Mouse (Mus musculus) ES-Bruce4 (cell line): ENCODE results near the gene Flywch1.

ENCODE experiments used
- CTCF ChIP-seq: IDR thresholded peaks from one replicate; pipeline ENCODE4 v1.8.1; 2011; ENCODE audit warnings: low read depth, low read length
- POLR2A ChIP-seq: IDR thresholded peaks from one replicate; pipeline ENCODE4 v1.8.1; 2011; ENCODE audit warnings: low read length; ENCODE audit not compliant: insufficient read depth

GRCm38 (mm10) chr17:23747471-23747870, 23.9 kb downstream of the Flywch1 start:
- TF ChIP-seq CTCF = no peak
- no peak for TF ChIP-seq POLR2A
